8 mouse cellular contexts compared by ENCODE assay signal in the genomic region with DNA sequence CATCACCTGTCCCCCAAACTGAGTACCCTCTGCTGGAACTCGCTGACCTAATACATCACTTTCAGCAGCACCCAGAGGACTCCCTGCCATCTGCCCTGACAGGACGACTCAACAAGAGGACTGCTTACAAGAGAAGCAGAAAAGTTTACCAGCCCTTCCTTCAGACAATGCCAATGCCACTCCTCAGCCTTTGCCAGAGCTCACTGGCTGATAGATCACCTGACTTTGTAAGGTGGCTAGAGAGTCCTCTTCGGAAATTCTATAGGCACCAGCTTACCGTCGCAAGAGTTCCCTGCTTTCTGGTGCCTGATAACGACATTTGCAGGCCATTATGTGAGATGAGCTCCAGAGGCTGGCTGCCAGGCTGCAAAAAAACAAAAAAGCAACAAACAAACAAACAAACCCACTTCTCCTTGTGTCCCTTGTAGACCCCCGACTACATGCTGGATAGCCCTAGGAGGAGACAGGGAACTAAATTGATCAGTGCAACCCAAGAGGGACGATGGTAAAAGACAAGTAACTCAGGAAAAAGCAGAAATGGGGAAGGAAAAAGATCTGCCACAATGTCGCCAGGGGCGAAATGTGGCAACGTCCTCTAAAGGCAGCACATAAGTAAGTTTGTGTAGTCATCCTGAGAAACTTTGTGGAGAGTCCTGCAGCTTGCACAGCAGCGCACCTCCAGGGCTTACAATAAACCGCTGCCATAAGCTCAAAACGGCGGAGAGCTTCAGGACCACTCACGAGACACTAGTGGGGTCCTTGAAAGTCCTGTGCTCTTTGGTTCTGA. TPM values are rescaled to one million over a fixed set of nuclear protein-coding genes. Genes with fewer than 3 reads are reported as not detected.
DNase-seq lines count a peak whose midpoint lies in the region; ATAC-seq and TF ChIP-seq lines count a peak whose summit lies in the region.

No protein-coding gene starts in this region.

- no peaks in the 10 kb centered on the region for H3K9me3 ChIP-seq in heart, embryonic 12.5 days (replicated peaks)
- H3K9me3 ChIP-seq in ES-E14 (ENCODE audit: control insufficient read depth, insufficient read depth, low read depth, low read length) = no peaks in the 10 kb centered on the region
- no peaks in the 10 kb centered on the region for H3K9me3 ChIP-seq in hindbrain, embryonic 10.5 days

- peak overlapping the region; percentile 77 for H3K27ac ChIP-seq in heart, embryonic 12.5 days (ENCODE audit: poor library complexity, severe bottlenecking)
- H3K27ac ChIP-seq in ES-E14 (ENCODE audit: insufficient read depth, low read depth, low read length, poor library complexity, severe bottlenecking) = no peak overlapping the region
- peak overlapping the region; percentile 89 for H3K27ac ChIP-seq in hindbrain, embryonic 10.5 days

- peaks cover 33% of the 10 kb centered on the region for H3K36me3 ChIP-seq in heart, embryonic 12.5 days
- peaks cover 10% of the 10 kb centered on the region for H3K36me3 ChIP-seq in ES-E14 (ENCODE audit: control insufficient read depth, insufficient read depth, low read length, poor library complexity, severe bottlenecking)
- peaks cover 39% of the 10 kb centered on the region for H3K36me3 ChIP-seq in hindbrain, embryonic 10.5 days

- in situ Hi-C loops in ES-E14 (cut with MboI; ENCODE audit: low sequenced_read_pairs in 2 of 2, unreplicated experiment in 2 of 2) = no loop called here

- H3K4me2 ChIP-seq in heart, embryonic 12.5 days = peak overlapping the region; percentile 83

- ATAC-seq in heart, embryonic 12.5 days (ENCODE audit: insufficient number of reproducible peaks, low FRiP score) = no peak; the same call in none of the 2 replicates
- peak; percentile 25 for ATAC-seq in megakaryocyte-erythroid progenitor cell, adult 5-6 weeks (replicated peaks; ENCODE audit: low FRiP score, low TSS enrichment, poor library complexity, severe bottlenecking)

- 27% methylated on average over 16 of the region's 16 CpGs for WGBS in heart, embryonic 12.5 days
- 35% methylated on average over 16 of the region's 16 CpGs for WGBS in hindbrain, embryonic 10.5 days

- H3K4me1 ChIP-seq in heart, embryonic 12.5 days (replicated peaks) = peaks cover 13% of the 10 kb centered on the region
- peaks cover 0 to 2% of the 10 kb centered on the region in 2 experiments; a peak in 1 of 4 replicates for H3K4me1 ChIP-seq in ES-E14 (ENCODE audit: control insufficient read depth in 2 of 2, insufficient read depth in 2 of 2, low read length in 2 of 2, poor library complexity in 1 of 2)
- peaks cover 17% of the 10 kb centered on the region for H3K4me1 ChIP-seq in hindbrain, embryonic 10.5 days (replicated peaks)

- H3K27me3 ChIP-seq in heart, embryonic 12.5 days (replicated peaks) = no peaks in the 10 kb centered on the region
- H3K27me3 ChIP-seq in hindbrain, embryonic 10.5 days (ENCODE audit: insufficient read depth, poor library complexity, severe bottlenecking) = no peaks in the 10 kb centered on the region

- peak overlapping the region; percentile 88 for H3K9ac ChIP-seq in heart, embryonic 12.5 days
- peak overlapping the region; percentile 59 for H3K9ac ChIP-seq in ES-E14 (ENCODE audit: insufficient read depth, low read depth, low read length, poor library complexity, severe bottlenecking)

- no peak for DNase-seq in heart, adult 8-10 months (ENCODE audit: low spot score)
- DNase-seq in ES-E14 (ENCODE audit: low read depth, low spot score) = no peak
- DNase-seq in hindbrain, embryonic 10.5 days (ENCODE audit: low spot score) = no peak
- DNase-seq in right cerebral cortex, postnatal 14 days = no peak
- DNase-seq in kidney, postnatal 4 days = no peak
- DNase-seq in ovary, postnatal 36 days (ENCODE audit: low spot score) = no peak

- H3K4me3 ChIP-seq in heart, embryonic 12.5 days = peak overlapping the region; percentile 85
- H3K4me3 ChIP-seq in ES-E14 (ENCODE audit: insufficient read depth in 1 of 2, low read depth in 1 of 2, low read length in 2 of 2, poor library complexity in 1 of 2, severe bottlenecking in 1 of 2) = peak overlapping the region; percentile 67 to 84
- H3K4me3 ChIP-seq in hindbrain, embryonic 10.5 days = peak overlapping the region; percentile 89

TF ChIP-seq in ES-E14, 5 proteins besides CTCF, POLR2A, EP300 and RAD21:
- TF ChIP-seq ZNF384 (IDR thresholded peaks at IDR 0.05; ENCODE audit: low read depth, low read length) (no peak), HCFC1 (IDR thresholded peaks at IDR 0.05; ENCODE audit: borderline replicate concordance, insufficient read depth, low read length) (no peak), CHD2 (IDR thresholded peaks at IDR 0.05; ENCODE audit: low read depth, low read length) (no peak), MAFK (IDR thresholded peaks at IDR 0.05; ENCODE audit: insufficient read depth, low read depth, low read length) (no peak), ZC3H11A (IDR thresholded peaks at IDR 0.05; ENCODE audit: borderline replicate concordance, low read depth, low read length) (no peak)

RNA-seq across cellular contexts. Expression of a gene that starts 0.9 kb away (rescaled TPM):
- polyA plus RNA-seq in heart, embryonic 12.5 days (2016; fragmentation: Nextera tagmentation; extraction: Ambion mirVana) = 87.6 and 94.3 TPM in 2 replicates
- 100 to 1,000 TPM; 100 to 119 (median 114) TPM for total RNA-seq in heart, adult 8-10 months (2022)
- 66.4 TPM in 2 replicates for total RNA-seq in ES-E14 (2012; rRNA removed)
- polyA plus RNA-seq in hindbrain, embryonic 10.5 days (2016; fragmentation: Nextera tagmentation; extraction: Ambion mirVana) = 123 and 129 TPM in 2 replicates
- 49.2 and 76.8 TPM in 2 replicates for total RNA-seq in megakaryocyte-erythroid progenitor cell, adult 5-6 weeks (2014; fragmentation: Nextera tagmentation)
- 57.4 and 106 TPM in 2 replicates for total RNA-seq in megakaryocyte-erythroid progenitor cell, adult 5-6 weeks (2017)

RNA-seq across cellular contexts. Expression of a gene that starts 6.7 kb away (rescaled TPM):
- 23.2 and 25.0 TPM in 2 replicates for polyA plus RNA-seq in heart, embryonic 12.5 days (2016; fragmentation: Nextera tagmentation; extraction: Ambion mirVana)
- 10 to 100 TPM in 3 of 4 experiments, 1 to 10 TPM in 1; 9.8 to 12.9 (median 10.6) TPM for total RNA-seq in heart, adult 8-10 months (2022)
- 14.4 and 15.5 TPM in 2 replicates for total RNA-seq in ES-E14 (2012; rRNA removed)
- 42.2 and 43.1 TPM in 2 replicates for polyA plus RNA-seq in hindbrain, embryonic 10.5 days (2016; fragmentation: Nextera tagmentation; extraction: Ambion mirVana)
- 16.6 and 36.0 TPM in 2 replicates for total RNA-seq in megakaryocyte-erythroid progenitor cell, adult 5-6 weeks (2014; fragmentation: Nextera tagmentation)
- total RNA-seq in megakaryocyte-erythroid progenitor cell, adult 5-6 weeks (2017) = 15.4 and 17.6 TPM in 2 replicates

RNA-seq across cellular contexts. Expression of a gene that starts 9.4 kb away (rescaled TPM):
- polyA plus RNA-seq in heart, embryonic 12.5 days (2016; fragmentation: Nextera tagmentation; extraction: Ambion mirVana) = 101 TPM in 2 replicates
- total RNA-seq in heart, adult 8-10 months (2022) = 100 to 1,000 TPM; 112 to 142 (median 128) TPM
- 188 and 238 TPM in 2 replicates for total RNA-seq in ES-E14 (2012; rRNA removed)
- polyA plus RNA-seq in hindbrain, embryonic 10.5 days (2016; fragmentation: Nextera tagmentation; extraction: Ambion mirVana) = 113 and 119 TPM in 2 replicates
- 72.9 and 91.5 TPM in 2 replicates for total RNA-seq in megakaryocyte-erythroid progenitor cell, adult 5-6 weeks (2014; fragmentation: Nextera tagmentation)
- total RNA-seq in megakaryocyte-erythroid progenitor cell, adult 5-6 weeks (2017) = 52.0 and 72.3 TPM in 2 replicates

RNA-seq across cellular contexts. Expression of a gene that starts 18.4 kb away (rescaled TPM):
- polyA plus RNA-seq in heart, embryonic 12.5 days (2016; fragmentation: Nextera tagmentation; extraction: Ambion mirVana) = 0.13 and 0.31 TPM in 2 replicates
- under 1 TPM; 0.62 to 0.82 (median 0.63) TPM for total RNA-seq in heart, adult 8-10 months (2022)
- 0.26 TPM in 1 of 2 replicates, not detected in the other for total RNA-seq in ES-E14 (2012; rRNA removed)
- 0.14 and 0.20 TPM in 2 replicates for polyA plus RNA-seq in hindbrain, embryonic 10.5 days (2016; fragmentation: Nextera tagmentation; extraction: Ambion mirVana)
- 0.55 TPM in 1 of 2 replicates, not detected in the other for total RNA-seq in megakaryocyte-erythroid progenitor cell, adult 5-6 weeks (2014; fragmentation: Nextera tagmentation)
- not detected in 2 replicates for total RNA-seq in megakaryocyte-erythroid progenitor cell, adult 5-6 weeks (2017)

RNA-seq across cellular contexts. Expression of a gene that starts 26.7 kb away (rescaled TPM):
- polyA plus RNA-seq in heart, embryonic 12.5 days (2016; fragmentation: Nextera tagmentation; extraction: Ambion mirVana) = 609 and 632 TPM in 2 replicates
- 100 to 1,000 TPM; 261 to 279 (median 274) TPM for total RNA-seq in heart, adult 8-10 months (2022)
- total RNA-seq in ES-E14 (2012; rRNA removed) = 277 and 347 TPM in 2 replicates
- polyA plus RNA-seq in hindbrain, embryonic 10.5 days (2016; fragmentation: Nextera tagmentation; extraction: Ambion mirVana) = 669 and 687 TPM in 2 replicates
- total RNA-seq in megakaryocyte-erythroid progenitor cell, adult 5-6 weeks (2014; fragmentation: Nextera tagmentation) = 163 and 217 TPM in 2 replicates
- total RNA-seq in megakaryocyte-erythroid progenitor cell, adult 5-6 weeks (2017) = 282 and 284 TPM in 2 replicates
